Mouse (Mus musculus): ENCODE results near the gene Serpinf2. TPM values are rescaled to one million over a fixed set of nuclear protein-coding genes. Genes with fewer than 3 reads are reported as not detected.

The Serpinf2 gene
- polyA plus RNA-seq, 1 experiment from 2014 or later, result 0.27 TPM

DNA sequence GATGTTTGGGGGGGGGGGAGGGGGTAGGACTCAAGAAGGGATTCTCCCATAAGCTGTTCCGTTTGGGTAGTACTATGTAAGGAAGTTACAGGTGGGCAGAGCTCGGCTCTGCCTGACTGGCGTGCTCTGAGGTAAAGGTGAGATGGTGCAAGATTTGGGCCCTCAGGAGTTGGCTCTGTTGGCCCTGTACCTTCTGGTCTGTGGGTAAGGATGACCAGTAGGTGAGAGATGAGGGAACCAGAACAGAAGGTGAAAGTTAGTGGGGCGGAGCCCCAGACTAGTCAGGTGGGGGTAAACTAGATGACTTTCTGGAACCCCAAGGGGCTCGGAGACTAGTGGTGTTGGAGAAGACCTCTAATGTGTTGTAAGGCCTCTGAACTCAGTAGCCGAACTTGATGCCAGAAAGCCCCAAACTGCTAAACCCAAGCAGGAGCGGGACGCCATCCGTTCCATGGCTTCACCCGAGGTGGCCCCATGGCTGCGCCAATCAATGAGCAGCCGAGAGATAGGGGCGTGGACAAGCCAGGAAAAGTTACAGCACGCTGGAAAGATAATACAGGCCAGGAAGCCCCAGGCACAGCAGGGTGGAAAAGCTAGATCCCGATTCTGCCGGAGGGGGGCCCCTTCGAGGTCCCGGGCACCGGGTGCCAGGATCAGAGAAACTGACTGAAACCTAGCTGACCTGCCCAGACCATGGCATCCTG is 28.3 kb upstream of the Serpinf2 start:
- no peak overlapping the region for H3K27ac ChIP-seq (ENCODE audit: low read depth, low read length)
- H3K9me3 ChIP-seq (ENCODE audit: control insufficient read depth, low read length), result no peaks in the 10 kb centered on the region
- H3K36me3 ChIP-seq (ENCODE audit: control insufficient read depth, insufficient read depth, low read length), result 0 out of 2 replicates have a peak, but pooled peaks cover 6% of the 10 kb centered on the region
- peak overlapping the region; percentile 28; the same call in 1 of the 2 replicates for H3K9ac ChIP-seq (replicated peaks; ENCODE audit: low read depth, low read length)
- WGBS, result 20% methylated on average over 19 of the region's 19 CpGs
- no peaks in the 10 kb centered on the region for H3K4me1 ChIP-seq (ENCODE audit: control insufficient read depth, insufficient read depth, low read length)
- H3K4me2 ChIP-seq (ENCODE audit: low read depth, low read length), result peak overlapping the region; percentile 45
- peak overlapping the region; percentile 21; the same call in 1 of the 2 replicates for H3K4me3 ChIP-seq (ENCODE audit: low read depth, low read length)
- ATAC-seq (ENCODE audit: low read depth), result peak; percentile 41; the same call in 1 of the 2 replicates
- no peaks in the 10 kb centered on the region for H3K27me3 ChIP-seq (ENCODE audit: control insufficient read depth, insufficient read depth, low read length)

DNA sequence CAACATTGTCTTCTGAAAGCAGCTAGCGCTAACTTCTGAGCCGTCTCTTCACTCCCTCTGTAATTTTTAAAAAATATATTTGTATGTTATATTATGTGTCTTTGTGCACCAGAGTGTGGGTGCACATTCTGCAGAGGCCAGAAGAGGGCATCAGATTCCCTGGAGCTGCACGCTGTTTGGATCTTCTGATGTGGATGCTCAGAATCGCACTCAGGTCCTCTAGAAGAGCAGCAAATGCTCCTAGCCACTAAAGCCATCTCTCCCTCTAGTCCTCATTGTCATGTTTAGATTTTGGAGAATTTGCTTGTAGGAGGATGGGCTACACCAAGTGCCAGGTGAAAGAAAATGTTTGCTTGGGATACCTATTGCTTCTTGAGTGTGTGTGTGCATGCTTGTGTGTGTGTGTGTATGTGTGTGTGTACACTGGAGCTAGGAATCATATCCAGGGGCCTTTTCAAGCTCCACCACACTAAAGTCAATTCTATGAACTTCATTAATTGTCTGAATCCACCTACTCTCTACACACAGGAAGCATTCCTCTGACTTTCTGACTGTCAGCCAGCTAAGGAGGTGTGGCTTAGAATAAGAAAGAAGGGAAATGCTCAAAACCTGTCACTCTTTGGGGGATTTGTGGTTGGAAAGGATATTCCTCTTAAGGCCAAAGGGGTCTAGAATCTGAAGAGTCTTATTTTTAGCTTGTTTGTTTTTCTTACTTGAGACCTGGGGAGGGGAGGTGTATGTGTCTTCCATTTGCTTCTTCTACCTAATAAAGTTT is 27.5 kb upstream of the Serpinf2 start:
- Histone ChIP-seq H3K4me3 (ENCODE audit: low read depth, low read length) (no peak overlapping the region), H3K4me1 (ENCODE audit: control insufficient read depth, insufficient read depth, low read length) (peaks cover 7% of the 10 kb centered on the region; the same call in 1 of the 2 replicates), H3K9ac (replicated peaks; ENCODE audit: low read depth, low read length) (no peak overlapping the region), H3K36me3 (ENCODE audit: control insufficient read depth, insufficient read depth, low read length) (0 out of 2 replicates have a peak, but pooled peaks cover 6% of the 10 kb centered on the region), H3K27me3 (ENCODE audit: control insufficient read depth, insufficient read depth, low read length) (no peaks in the 10 kb centered on the region), H3K9me3 (ENCODE audit: control insufficient read depth, low read length) (no peaks in the 10 kb centered on the region), H3K27ac (ENCODE audit: low read depth, low read length) (no peak overlapping the region), H3K4me2 (ENCODE audit: low read depth, low read length) (no peak overlapping the region)
- WGBS, result 97% methylated on average over 4 of the region's 4 CpGs
- ATAC-seq (ENCODE audit: low read depth), result no peak

DNA sequence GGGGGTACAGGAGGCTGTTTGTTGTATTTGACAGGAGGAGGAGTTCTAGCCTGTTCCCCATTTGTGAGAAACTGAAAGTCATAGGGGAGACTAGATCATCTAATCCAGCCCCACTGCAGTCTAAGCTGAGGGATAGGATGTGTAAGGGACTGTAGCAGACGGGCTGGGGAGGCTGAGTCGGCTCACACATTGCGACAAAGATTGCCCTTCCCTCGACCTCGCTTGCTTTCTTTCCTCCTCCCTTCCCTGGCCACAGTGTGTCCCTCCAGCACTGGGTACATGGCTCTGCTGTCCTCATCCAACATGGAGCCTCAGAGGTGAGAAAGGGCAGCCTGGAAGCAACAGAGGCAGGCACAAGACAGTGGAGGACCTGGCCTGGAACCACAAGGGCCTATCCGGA is 25.7 kb upstream of the Serpinf2 start:
- peaks cover 11% of the 10 kb centered on the region for H3K4me1 ChIP-seq (ENCODE audit: control insufficient read depth, insufficient read depth, low read length)
- ATAC-seq (ENCODE audit: low read depth), result no peak
- H3K4me2 ChIP-seq (ENCODE audit: low read depth, low read length), result no peak overlapping the region
- H3K9ac ChIP-seq (replicated peaks; ENCODE audit: low read depth, low read length), result no peak overlapping the region
- H3K36me3 ChIP-seq (ENCODE audit: control insufficient read depth, insufficient read depth, low read length), result 0 out of 2 replicates have a peak, but pooled peaks cover 6% of the 10 kb centered on the region
- no peaks in the 10 kb centered on the region for H3K27me3 ChIP-seq (ENCODE audit: control insufficient read depth, insufficient read depth, low read length)
- H3K9me3 ChIP-seq (ENCODE audit: control insufficient read depth, low read length), result no peaks in the 10 kb centered on the region
- no peak overlapping the region for H3K27ac ChIP-seq (ENCODE audit: low read depth, low read length)
- H3K4me3 ChIP-seq (ENCODE audit: low read depth, low read length), result no peak overlapping the region
- 87% methylated on average over 6 of the region's 6 CpGs for WGBS

DNA sequence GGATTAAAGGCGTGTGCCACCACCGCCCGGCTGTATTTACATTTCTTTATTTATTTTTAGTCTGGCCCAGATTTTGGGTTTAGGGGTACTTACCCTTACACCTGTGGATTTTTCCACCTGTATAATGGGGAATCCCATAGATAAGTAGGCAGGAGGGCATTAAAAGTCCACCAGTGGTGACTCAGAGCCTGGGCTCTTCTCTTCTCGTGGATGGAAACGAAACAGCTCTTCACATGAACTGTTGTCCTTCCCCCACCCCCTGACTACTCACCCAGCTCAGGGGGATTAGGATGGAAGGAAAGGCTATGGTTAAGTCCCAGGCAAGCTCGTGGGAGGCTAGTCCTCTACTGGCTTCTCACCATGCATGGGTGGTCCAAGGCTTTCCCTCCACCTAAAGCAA is 25.0 kb upstream of the Serpinf2 start:
- no peaks in the 10 kb centered on the region for H3K9me3 ChIP-seq (ENCODE audit: control insufficient read depth, low read length)
- H3K4me3 ChIP-seq (ENCODE audit: low read depth, low read length), result no peak overlapping the region
- no peak overlapping the region for H3K4me2 ChIP-seq (ENCODE audit: low read depth, low read length)
- no peak for ATAC-seq (ENCODE audit: low read depth)
- H3K27me3 ChIP-seq (ENCODE audit: control insufficient read depth, insufficient read depth, low read length), result no peaks in the 10 kb centered on the region
- 88% methylated on average over 6 of the region's 6 CpGs for WGBS
- H3K9ac ChIP-seq (replicated peaks; ENCODE audit: low read depth, low read length), result no peak overlapping the region
- peaks cover 16% of the 10 kb centered on the region for H3K4me1 ChIP-seq (ENCODE audit: control insufficient read depth, insufficient read depth, low read length)
- 0 out of 2 replicates have a peak, but pooled peaks cover 6% of the 10 kb centered on the region for H3K36me3 ChIP-seq (ENCODE audit: control insufficient read depth, insufficient read depth, low read length)
- no peak overlapping the region for H3K27ac ChIP-seq (ENCODE audit: low read depth, low read length)

DNA sequence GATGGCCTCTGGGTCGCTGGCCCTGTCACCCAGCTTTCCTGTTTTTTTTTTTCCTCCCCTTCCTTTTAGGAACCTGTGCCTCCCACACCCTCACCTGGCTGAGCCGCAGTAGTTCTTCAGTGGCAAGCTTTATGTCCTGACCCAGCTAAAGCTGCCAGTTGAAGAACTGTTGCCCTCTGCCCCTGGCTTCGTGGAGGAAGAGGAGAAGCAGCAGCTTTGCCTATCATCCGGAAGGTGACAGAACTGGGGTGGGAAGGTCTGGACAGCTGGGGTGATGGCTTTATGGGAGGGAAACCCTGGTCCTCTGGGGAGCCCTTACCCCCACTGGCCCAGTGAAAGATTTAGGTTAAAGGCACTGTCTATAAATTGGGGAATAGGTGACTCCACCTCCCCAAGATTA is 24.2 kb upstream of the Serpinf2 start:
- Histone ChIP-seq H3K36me3 (ENCODE audit: control insufficient read depth, insufficient read depth, low read length) (0 out of 2 replicates have a peak, but pooled peaks cover 6% of the 10 kb centered on the region), H3K4me3 (ENCODE audit: low read depth, low read length) (no peak overlapping the region), H3K27ac (ENCODE audit: low read depth, low read length) (no peak overlapping the region), H3K9ac (replicated peaks; ENCODE audit: low read depth, low read length) (no peak overlapping the region), H3K4me1 (ENCODE audit: control insufficient read depth, insufficient read depth, low read length) (peaks cover 16% of the 10 kb centered on the region), H3K9me3 (ENCODE audit: control insufficient read depth, low read length) (no peaks in the 10 kb centered on the region), H3K4me2 (ENCODE audit: low read depth, low read length) (no peak overlapping the region), H3K27me3 (ENCODE audit: control insufficient read depth, insufficient read depth, low read length) (no peaks in the 10 kb centered on the region)
- 73% methylated on average over 4 of the region's 4 CpGs for WGBS
- no peak for ATAC-seq (ENCODE audit: low read depth)

DNA sequence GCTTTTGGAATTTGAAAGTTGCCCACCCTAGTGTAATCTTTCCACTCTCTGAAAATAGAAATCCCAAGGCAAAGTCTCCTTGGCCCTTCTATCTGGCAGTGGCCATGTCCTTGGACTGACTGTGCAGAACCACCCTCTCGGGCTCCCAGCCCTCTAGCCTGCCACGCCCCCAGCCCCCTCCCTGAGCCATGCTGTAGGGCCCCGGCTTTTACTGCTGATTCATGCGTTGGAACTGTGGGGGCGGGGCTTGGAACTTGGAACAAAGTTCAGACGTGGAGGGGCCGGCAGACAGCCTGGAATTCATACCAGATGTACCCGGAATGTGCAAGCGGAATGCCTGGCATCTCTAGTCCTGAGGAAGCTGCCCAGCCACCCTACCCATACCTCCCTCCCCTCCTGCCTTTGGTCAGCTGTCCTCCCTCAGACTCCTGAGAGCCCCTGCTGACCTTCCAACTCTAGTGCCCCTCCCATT is 23.5 kb upstream of the Serpinf2 start:
- no peak for ATAC-seq (ENCODE audit: low read depth)
- 0 out of 2 replicates have a peak, but pooled peaks cover 6% of the 10 kb centered on the region for H3K36me3 ChIP-seq (ENCODE audit: control insufficient read depth, insufficient read depth, low read length)
- peak overlapping the region; percentile 72 for H3K4me2 ChIP-seq (ENCODE audit: low read depth, low read length)

DNA sequence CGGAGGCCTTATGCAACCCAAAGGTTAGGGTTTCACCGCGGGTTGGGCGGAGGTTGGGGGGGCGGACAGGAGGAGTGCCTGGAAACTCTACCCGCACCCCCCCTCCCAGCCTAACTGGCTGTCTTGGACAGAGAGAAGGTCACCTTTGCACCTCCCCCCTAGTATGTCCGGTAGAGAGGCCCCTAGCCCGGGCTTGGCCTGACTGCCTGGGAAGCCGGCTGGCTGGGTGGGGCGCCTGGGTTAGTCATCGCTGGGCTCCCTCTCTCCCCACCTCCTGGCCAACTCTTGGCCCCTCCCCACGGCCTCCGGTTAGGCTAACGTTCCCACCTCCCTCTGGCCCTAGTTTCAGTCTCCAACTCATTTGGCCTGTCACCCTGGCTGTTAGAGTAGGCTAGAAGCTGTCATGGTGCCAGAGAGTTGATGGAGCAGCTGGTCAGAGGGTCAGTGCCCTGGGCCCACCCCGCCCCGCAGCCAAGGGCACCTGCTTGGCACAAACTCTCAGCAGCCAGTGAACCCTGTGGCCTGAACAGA is 22.9 kb upstream of the Serpinf2 start:
- ATAC-seq (ENCODE audit: low read depth), result no peak
- Histone ChIP-seq H3K27ac (ENCODE audit: low read depth, low read length) (no peak overlapping the region), H3K4me3 (ENCODE audit: low read depth, low read length) (peak overlapping the region; percentile 86), H3K9ac (replicated peaks; ENCODE audit: low read depth, low read length) (peak overlapping the region; percentile 64), H3K9me3 (ENCODE audit: control insufficient read depth, low read length) (no peaks in the 10 kb centered on the region), H3K4me2 (ENCODE audit: low read depth, low read length) (peak overlapping the region; percentile 72), H3K4me1 (ENCODE audit: control insufficient read depth, insufficient read depth, low read length) (peaks cover 16% of the 10 kb centered on the region), H3K27me3 (ENCODE audit: control insufficient read depth, insufficient read depth, low read length) (no peaks in the 10 kb centered on the region), H3K36me3 (ENCODE audit: control insufficient read depth, insufficient read depth, low read length) (0 out of 2 replicates have a peak, but pooled peaks cover 6% of the 10 kb centered on the region)
- WGBS, result 8% methylated on average over 11 of the region's 16 CpGs

More for the DNA sequence above, 23.5 kb upstream of the Serpinf2 start:
- H3K27ac ChIP-seq (ENCODE audit: low read depth, low read length), result no peak overlapping the region
- WGBS, result 2% methylated on average over 9 of the region's 9 CpGs
- H3K4me1 ChIP-seq (ENCODE audit: control insufficient read depth, insufficient read depth, low read length), result peaks cover 16% of the 10 kb centered on the region
- no peaks in the 10 kb centered on the region for H3K9me3 ChIP-seq (ENCODE audit: control insufficient read depth, low read length)
- no peaks in the 10 kb centered on the region for H3K27me3 ChIP-seq (ENCODE audit: control insufficient read depth, insufficient read depth, low read length)
- no peak overlapping the region for H3K4me3 ChIP-seq (ENCODE audit: low read depth, low read length)
- H3K9ac ChIP-seq (replicated peaks; ENCODE audit: low read depth, low read length), result no peak overlapping the region

DNA sequence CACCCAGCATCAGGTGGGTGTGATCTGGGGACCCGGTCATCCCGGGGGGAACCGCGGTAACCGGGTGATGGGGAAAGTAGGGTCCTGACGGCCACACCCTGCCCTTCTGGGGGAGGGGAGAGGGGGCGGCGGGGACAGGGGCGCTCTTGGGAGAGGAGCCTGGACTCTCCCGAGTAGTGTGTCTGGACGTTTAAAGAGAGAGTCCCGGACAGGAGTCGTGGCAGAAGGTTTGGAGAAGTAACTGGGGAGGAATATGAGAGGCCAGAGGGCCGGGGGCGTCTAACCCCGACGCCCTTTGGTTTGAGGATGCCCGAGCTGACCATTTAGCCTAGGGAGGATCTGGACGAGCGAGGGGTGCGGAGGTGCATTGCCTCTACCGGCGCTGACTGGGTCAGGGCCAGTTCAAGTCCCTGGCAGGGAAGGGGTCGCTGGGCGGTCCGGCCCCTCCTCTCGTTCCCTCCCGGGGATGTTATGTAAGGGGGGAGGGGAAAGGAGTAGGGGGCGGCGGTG is 22.4 kb upstream of the Serpinf2 start:
- Histone ChIP-seq H3K4me1 (ENCODE audit: control insufficient read depth, insufficient read depth, low read length) (peaks cover 16% of the 10 kb centered on the region), H3K4me2 (ENCODE audit: low read depth, low read length) (peak overlapping the region; percentile 72), H3K9me3 (ENCODE audit: control insufficient read depth, low read length) (no peaks in the 10 kb centered on the region), H3K4me3 (ENCODE audit: low read depth, low read length) (peak overlapping the region; percentile 86), H3K27me3 (ENCODE audit: control insufficient read depth, insufficient read depth, low read length) (no peaks in the 10 kb centered on the region), H3K36me3 (ENCODE audit: control insufficient read depth, insufficient read depth, low read length) (0 out of 2 replicates have a peak, but pooled peaks cover 6% of the 10 kb centered on the region), H3K9ac (replicated peaks; ENCODE audit: low read depth, low read length) (peak overlapping the region; percentile 64), H3K27ac (ENCODE audit: low read depth, low read length) (peak overlapping the region; percentile 39; the same call in 1 of the 2 replicates)
- ATAC-seq (ENCODE audit: low read depth), result peak; percentile 44
- under 1% methylated on average over 27 of the region's 30 CpGs for WGBS

All from neural tube, embryonic 14.5 days (tissue).